Mouse (Mus musculus): Measurements from ENCODE around the gene Vsig4. TPM values are rescaled to one million over a fixed set of nuclear protein-coding genes. Genes with fewer than 3 reads are reported as not detected.
"Not testable (repeated sequence)": the region's sequence is repeated elsewhere in the genome, so short reads cannot be mapped to it uniquely, and the experiment has no call there.

Gene Vsig4
- polyA plus RNA-seq, 1 experiment from 2014 or later: 0.15 TPM

DNA sequence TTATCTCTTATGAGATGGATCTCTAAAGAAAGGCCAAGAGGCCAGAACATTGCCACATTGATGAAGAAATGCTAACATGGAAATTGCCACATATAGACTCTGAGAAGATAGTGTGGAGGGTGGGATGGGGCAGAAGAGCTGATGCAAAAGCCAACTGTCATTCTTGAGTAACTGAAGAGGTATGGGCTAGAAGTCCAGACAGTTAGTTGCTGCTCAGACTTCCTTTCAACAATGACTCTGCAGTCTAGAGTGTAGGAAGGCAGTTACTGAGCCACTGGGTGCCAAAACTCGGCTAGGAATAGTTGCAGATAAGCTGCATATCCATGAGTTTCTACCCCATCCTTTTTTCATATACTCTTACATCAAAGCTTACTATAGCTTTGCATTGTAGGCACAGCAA lies 75.2 kb downstream of the Vsig4 start:
- Histone ChIP-seq H3K4me1 (ENCODE audit: control insufficient read depth, insufficient read depth, low read length) (no peaks in the 10 kb centered on the region), H3K9me3 (replicated peaks; ENCODE audit: control insufficient read depth, low read length) (no peaks in the 10 kb centered on the region), H3K9ac (ENCODE audit: low read length) (no peak overlapping the region), H3K4me3 (replicated peaks; ENCODE audit: low read length) (no peak overlapping the region), H3K27ac (ENCODE audit: low read length) (no peak overlapping the region), H3K27me3 (ENCODE audit: control insufficient read depth, insufficient read depth, low read length) (no peaks in the 10 kb centered on the region), H3K4me2 (ENCODE audit: low read depth, low read length) (no peak overlapping the region), H3K36me3 (ENCODE audit: control insufficient read depth, insufficient read depth, low read length) (no peaks in the 10 kb centered on the region)
- WGBS: 53% methylated on average over 1 of the region's 1 CpGs
- ATAC-seq (ENCODE audit: insufficient read depth, low FRiP score): no peak

GRCm38 (mm10) chrX:96206872-96207271 lies 86.4 kb downstream of the Vsig4 start:
- WGBS: 36% methylated on average over 1 of the region's 1 CpGs
- H3K9me3 ChIP-seq (replicated peaks; ENCODE audit: control insufficient read depth, low read length): no peaks in the 10 kb centered on the region
- no peak overlapping the region for H3K9ac ChIP-seq (ENCODE audit: low read length)
- no peak overlapping the region for H3K27ac ChIP-seq (ENCODE audit: low read length)
- no peaks in the 10 kb centered on the region; the same call in 1 of the 2 replicates for H3K27me3 ChIP-seq (ENCODE audit: control insufficient read depth, insufficient read depth, low read length)
- no peaks in the 10 kb centered on the region for H3K4me1 ChIP-seq (ENCODE audit: control insufficient read depth, insufficient read depth, low read length)
- ATAC-seq (ENCODE audit: insufficient read depth, low FRiP score): no peak
- no peak overlapping the region for H3K4me2 ChIP-seq (ENCODE audit: low read depth, low read length)
- H3K36me3 ChIP-seq (ENCODE audit: control insufficient read depth, insufficient read depth, low read length): no peaks in the 10 kb centered on the region
- H3K4me3 ChIP-seq (replicated peaks; ENCODE audit: low read length): no peak overlapping the region

DNA sequence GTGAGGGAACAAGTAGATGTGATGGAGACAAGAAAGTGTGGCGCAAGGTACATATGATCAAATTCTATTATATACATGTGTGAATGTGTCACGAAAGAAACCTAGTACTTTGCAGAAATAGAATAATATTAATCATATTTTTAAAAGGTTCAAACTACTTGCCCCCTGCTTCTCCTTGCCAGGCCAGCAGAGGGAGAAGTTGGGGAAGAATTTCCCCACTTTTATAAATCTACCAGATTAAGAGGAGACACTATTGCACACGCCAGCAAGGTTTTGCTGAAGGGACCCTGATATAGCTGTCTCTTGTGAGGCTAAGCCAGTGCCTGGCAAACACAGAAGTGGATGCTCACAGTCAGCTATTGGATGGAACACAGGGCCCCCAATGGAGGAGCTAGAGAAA lies 88.1 kb downstream of the Vsig4 start:
- H3K4me1 ChIP-seq (ENCODE audit: control insufficient read depth, insufficient read depth, low read length); H3K9ac ChIP-seq (ENCODE audit: low read length); ATAC-seq (ENCODE audit: insufficient read depth, low FRiP score); H3K36me3 ChIP-seq (ENCODE audit: control insufficient read depth, insufficient read depth, low read length); H3K4me3 ChIP-seq (replicated peaks; ENCODE audit: low read length); H3K27ac ChIP-seq (ENCODE audit: low read length); H3K4me2 ChIP-seq (ENCODE audit: low read depth, low read length); H3K9me3 ChIP-seq (replicated peaks; ENCODE audit: control insufficient read depth, low read length); H3K27me3 ChIP-seq (ENCODE audit: control insufficient read depth, insufficient read depth, low read length): not testable (repeated sequence)
- WGBS: 75% methylated on average over 3 of the region's 3 CpGs

MicroRNA genes within 50 kb of the gene (microRNA counts, 519-probe panel; counts per million panel counts)
- 3,477 counts per million, percentile 81 among the panel's probes with 10 or more counts for microRNA mmu-miR-223

Small RNA genes within 50 kb of the gene (microRNA-seq; reads per million reads assigned to microRNA genes)
- 1,541 reads per million, percentile 80 among the genes with 10 or more reads in this experiment for gene Mir223

Other genes with a start within 250 kb of the Vsig4 start
- 99.4 and 100 TPM in 2 replicates for gene Msn, start 197.4 kb downstream of the Vsig4 start, polyA plus RNA-seq (2015; fragmentation: Nextera tagmentation; extraction: Ambion mirVana)
- 10.9 and 11.5 TPM in 2 replicates for gene Heph, start 161.9 kb upstream of the Vsig4 start, polyA plus RNA-seq (2015; fragmentation: Nextera tagmentation; extraction: Ambion mirVana)
- 0.10 TPM in 1 of 2 replicates, not detected in the other for gene Hsf3, start 162.9 kb upstream of the Vsig4 start, polyA plus RNA-seq (2015; fragmentation: Nextera tagmentation; extraction: Ambion mirVana)